Mouse (Mus musculus) embryonic fibroblast, embryonic 13.5 days (primary cell): Measurements from ENCODE around the gene Edn2.

Source experiments
- CTCF ChIP-seq: IDR thresholded peaks from 2 replicates; pipeline ENCODE4 v1.5.1; 2011; ENCODE audit warnings: mild to moderate bottlenecking, control low read depth, low read length, moderate library complexity, borderline replicate concordance; ENCODE audit not compliant: insufficient read depth
- POLR2A ChIP-seq: IDR thresholded peaks from 2 replicates; pipeline ENCODE4 v1.6.1; 2011; ENCODE audit warnings: low read depth, mild to moderate bottlenecking, control low read depth, low read length, moderate library complexity

DNA sequence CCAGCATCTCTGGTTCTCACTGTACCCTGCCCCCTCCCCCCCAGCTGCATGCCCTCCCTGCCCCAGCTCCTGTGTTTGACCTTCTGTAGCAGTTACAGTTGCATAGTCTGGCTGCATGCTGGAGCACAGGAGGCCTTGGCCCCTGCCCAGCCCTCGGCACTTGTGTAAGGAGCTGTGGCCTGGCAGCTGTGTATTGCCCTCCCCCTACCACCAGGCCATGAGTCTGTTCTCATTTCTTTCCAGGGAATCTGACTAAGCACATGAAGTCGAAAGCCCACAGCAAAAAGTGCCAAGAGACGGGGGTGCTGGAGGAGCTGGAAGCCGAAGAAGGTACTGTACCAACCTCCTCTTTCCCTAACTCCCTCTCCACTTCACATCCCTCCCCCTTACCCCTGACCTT is 33.0 kb upstream of the Edn2 start:
- TF ChIP-seq CTCF (no peak), POLR2A (no peak)
